Mouse (Mus musculus) cerebellum, postnatal 10 days (tissue): Measurements from ENCODE around the gene Kcnmb3.
"Not testable (repeated sequence)": the region's sequence is repeated elsewhere in the genome, so short reads cannot be mapped to it uniquely, and the experiment has no call there.

Experiments
- DNase-seq, 2 experiments: peaks; one replicate each; pipeline ENCODE4 v3.0.0; 2021; ENCODE audit warnings: mixed read lengths in 2 of 2

Gene Kcnmb3

DNA sequence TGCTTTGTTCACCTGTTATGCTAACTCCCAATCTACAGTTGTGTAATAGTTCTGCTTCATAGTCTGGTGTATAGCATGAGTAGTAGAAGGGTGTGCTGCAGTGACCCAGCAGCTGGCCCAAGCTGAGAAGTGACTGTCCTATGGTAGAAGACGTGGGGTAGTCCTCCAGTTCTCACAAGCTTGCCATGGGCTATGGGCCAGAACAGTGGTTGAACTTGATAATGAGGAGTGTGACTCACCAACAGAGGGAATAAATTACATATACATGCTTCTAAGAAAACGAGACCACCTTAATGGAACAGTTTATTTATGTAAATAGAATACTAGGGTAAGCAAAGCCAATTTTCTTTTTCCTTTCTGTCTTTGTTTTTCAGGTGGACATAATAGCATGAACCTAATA, 61.6 kb downstream of the Kcnmb3 start:
- no peak for DNase-seq

DNA sequence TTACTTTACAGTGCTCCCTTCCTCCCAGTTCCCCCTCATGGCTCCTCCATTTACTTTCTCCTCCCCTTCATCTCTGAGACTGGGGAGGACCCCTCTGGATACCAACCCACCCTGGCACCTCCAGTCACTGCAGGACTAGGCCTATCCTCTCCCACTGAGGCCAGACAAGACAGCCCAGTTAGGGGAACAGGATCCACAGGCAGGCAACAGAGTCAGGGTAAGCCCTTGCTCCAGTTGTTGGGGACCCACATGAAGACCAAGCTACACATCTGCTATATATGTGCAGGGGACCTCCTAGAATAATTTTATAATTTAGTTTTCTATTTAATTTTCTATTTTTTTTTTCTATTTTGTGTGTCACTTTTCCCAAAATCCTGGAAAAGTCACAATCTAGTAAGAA, 62.7 kb downstream of the Kcnmb3 start:
- DNase-seq, result not testable (repeated sequence)

- DNase-seq, result peak; percentile 48 to 53
Observed at GRCm38 (mm10) chr3:32428921-32429320, 63.1 kb downstream of the Kcnmb3 start.

- DNase-seq, result no peak
Observed at GRCm38 (mm10) chr3:32428361-32428760, 63.7 kb downstream of the Kcnmb3 start.

DNA sequence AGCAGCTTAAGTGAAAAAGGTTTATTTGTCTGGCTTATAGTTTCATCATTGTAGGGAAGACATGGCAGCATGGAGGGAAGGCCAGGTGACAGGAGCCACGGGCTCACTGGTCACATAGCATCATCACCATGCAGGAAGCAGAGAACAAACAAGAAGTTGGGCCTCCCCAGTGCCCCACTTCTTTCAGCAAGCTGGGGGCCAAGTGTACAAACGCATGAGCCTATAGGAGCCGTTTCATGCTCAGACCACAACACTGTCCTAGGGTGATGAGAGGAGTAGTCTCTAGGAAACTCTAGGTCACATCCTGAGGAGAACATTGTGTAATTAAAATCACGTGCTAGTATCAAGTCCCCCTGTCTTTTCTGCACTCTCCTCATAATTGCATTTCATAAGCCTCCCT, 64.3 kb downstream of the Kcnmb3 start:
- DNase-seq, result no peak
